Mouse (Mus musculus): ENCODE results near the gene Sh3d19.

Gene Sh3d19

DNA sequence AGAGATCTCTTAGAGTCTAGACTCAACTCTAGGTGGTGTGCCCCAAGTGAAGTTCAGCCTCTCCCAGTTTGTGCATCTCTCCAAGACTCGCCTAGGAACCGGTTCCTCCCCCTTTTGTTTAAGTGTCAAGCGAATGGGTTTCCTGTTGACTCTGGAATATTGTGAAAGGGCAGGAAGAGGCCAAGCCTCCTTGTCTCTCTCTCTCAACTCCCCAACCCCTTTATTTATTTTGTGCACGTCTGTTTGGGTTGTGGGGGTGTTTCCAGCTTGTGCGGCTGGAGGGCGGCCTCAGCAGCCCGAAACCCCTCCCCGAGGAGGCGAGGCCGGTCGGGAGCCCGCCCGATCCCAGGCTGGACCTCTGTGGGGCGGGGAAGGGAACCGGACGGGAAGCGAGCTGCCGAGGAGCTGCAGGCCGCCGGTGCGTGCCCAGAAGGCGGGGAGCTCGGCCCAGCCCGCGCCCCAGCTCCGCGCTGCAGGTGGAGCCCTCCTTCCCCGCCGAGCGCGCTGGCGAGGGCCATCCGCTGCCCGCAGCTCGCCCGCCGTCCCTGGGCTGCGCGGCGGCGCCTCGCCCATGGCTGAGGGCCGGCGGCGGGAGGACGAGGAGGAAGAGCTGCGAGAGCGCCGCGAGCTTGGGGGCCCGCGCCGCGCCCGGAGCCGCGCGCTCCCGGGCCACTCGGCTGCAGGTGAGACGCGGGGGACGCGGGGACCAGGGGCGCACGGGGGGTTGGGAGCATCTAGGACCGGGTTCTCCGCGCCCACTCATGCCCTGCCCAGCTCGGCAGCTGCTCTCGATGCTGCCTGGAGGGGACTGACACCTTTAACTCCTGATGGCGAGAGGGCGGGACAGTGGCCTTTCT, at the start of gene Sh3d19:
TSS of gene Sh3d19 (plus strand) at position 368 of the 857 bp plus-strand sequence.
- no peak for DNase-seq (ENCODE audit: low read depth)

DNA sequence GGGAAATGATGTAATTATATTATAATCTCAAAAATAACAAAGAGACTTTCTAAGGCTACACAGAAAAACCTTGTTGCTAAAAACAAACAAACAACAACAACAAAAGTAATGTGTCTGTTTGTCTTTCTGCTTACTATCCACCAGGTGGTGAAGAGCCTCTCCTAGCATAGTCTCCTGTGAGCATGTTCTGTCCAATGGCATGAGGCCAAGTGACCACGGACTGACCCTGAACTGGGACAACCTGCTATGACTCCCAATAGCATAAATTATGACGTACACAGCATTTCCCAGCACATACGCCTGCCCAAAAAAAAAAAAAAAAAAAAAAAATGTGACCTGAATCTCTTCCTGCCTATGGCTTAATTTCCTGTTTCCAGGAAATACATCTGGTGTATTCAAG, 48.6 kb upstream of the Sh3d19 start:
- no peak for DNase-seq (ENCODE audit: low read depth)

DNA sequence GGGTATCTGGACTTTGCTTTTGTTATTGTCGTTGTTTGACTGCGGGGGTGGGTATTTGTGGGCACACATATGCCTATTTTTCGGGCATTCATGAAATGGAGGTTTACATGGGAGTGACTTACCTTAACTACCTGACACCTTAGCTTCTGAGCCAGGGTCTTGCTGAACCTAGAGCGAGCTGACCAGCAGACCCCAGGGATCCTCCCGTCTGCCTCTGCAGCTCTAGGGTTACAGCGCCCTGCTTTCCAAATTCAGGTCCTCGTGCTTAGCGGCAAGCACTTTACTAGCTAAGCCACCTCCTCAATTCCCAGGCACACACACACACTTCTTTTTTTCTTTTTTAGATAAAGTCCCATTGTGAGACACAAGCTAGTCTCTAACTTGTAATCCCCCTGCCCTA, 47.6 kb upstream of the Sh3d19 start:
- DNase-seq (ENCODE audit: low read depth): no peak

DNA sequence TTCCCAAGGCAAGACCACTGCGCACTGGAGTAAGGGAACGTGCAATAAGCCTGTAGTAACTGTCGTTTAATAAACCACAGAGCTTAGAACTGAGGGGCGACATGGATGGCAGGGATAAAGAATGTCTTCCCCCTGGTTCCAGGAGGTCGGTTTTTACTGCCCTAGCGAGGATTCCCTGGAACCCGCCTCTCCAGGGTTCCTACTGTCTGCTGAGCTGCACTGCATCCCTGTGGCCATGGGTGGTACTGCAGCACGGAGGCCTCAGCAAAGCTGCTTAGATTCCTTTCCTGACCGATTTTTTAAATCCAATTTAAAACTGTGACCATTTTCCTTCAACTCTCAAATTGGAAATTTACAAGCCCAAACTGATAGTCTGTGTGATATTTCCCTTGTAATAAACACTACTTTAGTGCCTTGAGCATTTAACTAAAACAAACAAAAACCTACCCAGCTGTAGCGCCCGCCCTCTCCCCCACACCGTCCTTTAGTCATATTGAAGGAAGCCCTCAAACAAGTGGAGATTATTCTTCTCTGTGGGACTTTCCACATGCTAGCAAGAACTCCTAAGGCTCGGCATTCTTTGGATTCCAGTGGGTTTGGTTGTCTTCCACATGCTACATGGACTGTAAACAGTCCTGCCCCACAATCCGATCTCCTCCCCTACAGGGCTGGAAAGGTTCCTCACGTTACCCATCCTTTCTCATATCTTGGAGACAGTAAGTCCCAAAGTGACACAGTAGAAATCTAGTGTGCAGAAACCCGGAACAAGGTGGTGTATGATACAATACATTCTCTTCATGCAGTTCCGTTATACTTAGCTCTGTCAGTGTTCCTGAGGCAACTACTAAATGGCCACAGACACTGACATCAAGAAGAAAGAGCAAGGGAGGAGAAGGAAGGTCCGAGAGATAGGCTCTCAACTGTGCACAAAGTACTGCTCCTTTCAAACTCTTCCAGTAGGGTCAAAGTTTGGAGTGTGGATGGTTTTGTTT, 46.7 kb upstream of the Sh3d19 start:
- DNase-seq (ENCODE audit: low read depth): peak; percentile 50

DNA sequence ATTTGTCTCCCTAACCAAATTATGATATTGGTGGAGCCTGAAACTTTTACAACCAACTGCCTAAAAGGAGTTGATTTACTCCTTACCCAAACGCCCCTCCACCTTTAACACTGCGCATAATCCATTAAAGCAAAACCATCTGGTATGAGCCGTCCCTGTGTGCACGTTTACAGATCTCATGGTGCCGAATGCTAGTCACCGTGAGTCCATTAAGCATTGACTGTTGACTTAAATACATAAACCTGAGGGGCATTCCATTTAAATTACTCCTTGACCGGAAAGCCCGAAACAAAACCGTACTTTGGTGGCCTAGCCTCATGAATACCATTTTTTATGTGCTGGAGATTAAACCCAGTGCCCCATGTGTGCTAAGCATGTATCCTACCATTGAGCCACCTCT, 43.6 kb upstream of the Sh3d19 start:
- DNase-seq (ENCODE audit: low read depth): no peak

DNA sequence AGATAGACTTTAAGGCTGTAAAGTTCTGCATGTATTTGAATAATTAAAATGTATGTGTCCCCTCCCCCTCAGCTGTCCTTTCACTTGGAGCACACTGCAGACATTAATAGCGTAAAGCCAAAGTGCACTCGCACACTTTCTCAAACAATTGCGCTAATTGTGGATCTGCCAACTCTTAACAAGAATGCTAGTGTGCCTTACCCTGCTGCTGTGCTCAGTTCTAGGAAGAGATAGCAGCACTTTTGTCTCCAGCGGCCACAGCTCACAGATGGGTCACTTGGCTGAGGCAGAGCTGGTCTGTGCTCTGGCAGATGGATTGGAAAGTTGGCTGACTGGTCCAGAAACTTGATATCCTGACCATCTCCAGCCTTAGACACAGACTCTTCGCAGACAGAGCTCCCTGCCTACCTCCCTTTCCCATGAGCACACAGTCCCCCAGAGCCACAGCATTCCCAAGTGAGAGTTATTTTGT, 42.7 kb upstream of the Sh3d19 start:
- DNase-seq (ENCODE audit: low read depth): no peak

DNA sequence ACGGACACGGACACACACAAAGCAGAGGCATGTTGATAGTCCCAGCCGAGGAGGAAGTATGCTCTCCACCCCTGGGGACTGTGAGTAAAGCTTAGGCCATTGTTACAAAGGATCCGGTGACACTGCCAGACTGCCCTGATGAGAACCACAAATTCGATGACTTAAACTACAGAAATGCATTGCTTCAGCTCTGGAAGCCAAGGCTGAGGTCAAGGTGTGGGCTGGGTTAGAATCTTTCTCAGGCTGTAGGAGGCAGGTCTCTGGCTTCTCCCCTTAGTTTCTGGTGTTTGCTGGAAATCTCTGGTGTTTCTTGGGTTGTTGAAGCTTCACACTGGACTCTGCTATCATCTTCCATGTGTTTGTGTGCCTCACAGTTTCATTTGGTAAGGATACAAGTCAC, 41.2 kb upstream of the Sh3d19 start:
- DNase-seq (ENCODE audit: low read depth): no peak

DNA sequence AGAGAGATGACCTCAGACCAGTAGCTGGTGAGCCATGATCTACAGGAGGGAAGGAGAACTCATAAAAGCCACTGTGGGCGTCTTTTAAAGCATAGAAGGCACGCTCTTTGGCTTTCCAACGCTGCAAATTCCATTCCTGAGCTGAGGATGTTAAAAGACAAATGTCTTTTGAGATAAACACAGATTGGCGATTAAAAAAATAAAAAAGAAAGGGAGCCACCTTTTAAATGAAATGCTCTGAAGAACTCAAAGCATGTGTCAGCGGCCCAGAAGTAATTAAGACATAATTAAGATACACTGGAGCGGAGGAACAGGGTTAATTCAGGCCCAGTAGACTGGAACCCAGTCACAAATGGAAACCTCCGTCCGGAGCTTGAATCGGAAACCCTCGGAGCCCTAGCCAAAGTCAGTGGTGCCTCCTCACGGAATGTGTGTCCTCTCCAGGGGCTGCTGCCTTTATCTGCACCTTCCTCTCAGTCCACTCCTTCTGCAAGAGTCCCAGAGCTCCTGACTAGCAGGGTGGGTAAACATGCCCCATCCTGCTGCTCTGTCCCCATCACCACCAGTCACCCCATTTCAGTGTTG, 40.1 kb upstream of the Sh3d19 start:
- DNase-seq (ENCODE audit: low read depth): no peak

DNA sequence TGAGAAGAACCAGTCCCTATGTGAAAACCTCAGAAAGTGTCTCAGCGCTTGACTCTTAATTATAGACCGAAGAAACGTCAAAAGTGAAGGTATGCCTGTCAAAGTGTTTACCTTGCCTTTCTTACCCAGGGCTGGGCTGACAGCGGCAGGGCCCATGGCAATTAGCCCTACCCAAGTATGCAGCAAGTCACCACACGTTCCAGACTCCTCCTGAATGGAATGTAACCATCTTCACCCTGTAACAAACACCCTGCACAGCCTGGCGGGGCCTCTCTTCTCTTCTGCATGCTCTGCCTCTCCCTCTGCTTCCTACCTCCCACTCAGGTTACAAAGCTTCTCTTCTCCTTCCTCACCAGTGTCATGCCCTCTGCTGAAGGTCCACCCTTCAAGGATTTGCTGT, 39.0 kb upstream of the Sh3d19 start:
- DNase-seq (ENCODE audit: low read depth): no peak

DNA sequence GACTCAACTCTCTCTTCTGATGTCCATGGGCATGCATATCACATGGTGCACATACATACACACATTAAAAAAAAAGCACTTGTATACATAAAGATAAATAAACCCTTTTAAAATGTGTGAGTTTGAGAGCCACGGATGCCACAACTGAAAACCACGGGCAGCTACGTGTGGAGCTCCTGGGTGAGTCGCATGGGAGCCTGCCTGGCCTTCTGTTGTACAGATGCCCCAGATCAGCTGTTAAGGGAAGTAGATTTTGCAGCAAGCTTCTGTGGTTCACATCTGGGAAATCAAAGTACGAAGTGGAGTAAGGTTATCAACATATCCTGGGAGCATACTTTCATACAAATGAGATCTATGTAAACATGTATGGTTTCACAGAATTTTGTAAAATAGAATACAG, 37.3 kb upstream of the Sh3d19 start:
- DNase-seq (ENCODE audit: low read depth): no peak

DNA sequence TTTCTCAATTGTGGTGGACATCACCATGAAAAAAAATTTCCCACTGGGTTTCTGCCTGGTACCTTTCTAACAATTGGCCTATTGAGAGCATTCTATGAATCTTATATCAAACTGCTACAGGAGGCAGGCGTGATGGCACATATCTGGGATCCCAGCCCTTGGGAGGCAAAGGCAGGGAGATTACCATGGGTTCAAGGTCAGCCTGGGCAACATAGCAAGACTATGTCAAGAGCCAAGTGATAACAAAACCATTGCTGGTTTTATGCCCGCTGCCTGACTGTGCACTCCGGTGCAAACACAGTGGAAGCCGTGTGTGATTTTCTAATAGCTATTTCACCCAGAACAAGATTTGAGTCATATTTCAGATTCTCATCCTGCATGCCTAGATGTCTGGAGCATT, 20.0 kb upstream of the Sh3d19 start:
- DNase-seq (ENCODE audit: low read depth): no peak

DNA sequence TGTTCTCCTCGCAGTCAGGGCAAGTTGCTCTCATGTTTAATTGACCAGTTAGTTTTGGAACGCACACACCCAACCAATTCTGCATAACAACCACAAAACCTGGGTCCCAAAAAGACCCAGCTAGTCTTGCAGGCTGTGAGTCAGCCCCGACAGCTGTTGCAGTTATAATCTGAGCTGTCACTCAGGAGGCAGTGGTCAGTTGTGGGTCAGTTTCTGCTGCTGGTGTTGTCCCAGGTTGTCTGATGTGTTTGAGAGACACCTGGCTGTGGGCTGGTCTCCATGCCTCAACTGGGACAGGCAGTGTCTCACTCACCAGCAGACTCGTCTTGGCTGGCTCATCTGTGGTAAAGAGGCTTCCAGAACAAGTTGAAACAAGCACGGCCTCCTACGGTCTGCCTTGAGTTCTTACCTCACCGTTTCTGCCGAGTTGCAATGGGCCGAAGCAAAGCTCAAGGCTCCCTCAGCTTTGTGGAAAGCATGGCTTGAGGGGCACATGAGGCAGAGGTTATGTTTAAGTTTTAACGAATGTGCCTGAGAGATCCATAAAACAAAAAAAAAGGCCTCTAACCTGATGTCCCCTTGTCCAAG, 18.1 kb upstream of the Sh3d19 start:
- DNase-seq (ENCODE audit: low read depth): no peak

DNA sequence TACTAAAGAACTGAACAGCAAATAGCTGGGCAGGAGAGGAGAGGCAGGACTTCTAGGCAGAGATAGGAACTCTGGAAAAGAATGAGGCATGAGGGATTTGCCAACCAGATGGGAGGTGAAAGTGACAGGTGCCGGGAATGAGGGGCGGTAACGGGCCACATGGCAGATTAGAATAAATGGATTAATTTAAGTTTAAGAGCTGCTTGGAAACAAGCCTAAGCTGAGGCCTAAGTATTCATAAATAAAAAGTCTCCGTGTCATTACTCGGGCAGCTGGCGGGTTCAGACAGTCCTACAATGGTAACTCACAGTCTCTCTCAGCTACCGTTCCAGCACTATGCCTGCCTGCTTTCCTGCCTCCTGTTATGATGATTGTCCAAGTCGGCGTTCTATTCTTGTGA, 15.6 kb upstream of the Sh3d19 start:
- no peak for DNase-seq (ENCODE audit: low read depth)

DNA sequence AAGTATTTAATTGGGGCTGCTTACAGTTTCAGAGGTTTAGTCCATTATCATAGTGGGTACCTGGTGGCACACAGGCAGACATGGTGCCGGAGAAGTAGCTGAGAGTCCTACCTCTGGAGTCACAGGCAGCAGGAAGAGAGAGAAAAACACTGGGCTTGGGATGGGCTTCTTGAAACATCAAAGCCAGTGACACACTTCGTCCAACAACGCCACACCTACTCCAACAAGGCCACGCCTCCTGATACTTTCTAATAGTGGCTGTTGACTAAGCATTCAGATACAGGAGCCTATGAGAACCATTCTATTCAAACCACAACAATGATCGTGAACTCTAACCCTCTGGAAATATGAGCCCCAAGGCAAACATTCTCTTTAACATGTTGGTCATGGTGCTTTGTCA, 15.2 kb upstream of the Sh3d19 start:
- DNase-seq (ENCODE audit: low read depth): no peak

DNA sequence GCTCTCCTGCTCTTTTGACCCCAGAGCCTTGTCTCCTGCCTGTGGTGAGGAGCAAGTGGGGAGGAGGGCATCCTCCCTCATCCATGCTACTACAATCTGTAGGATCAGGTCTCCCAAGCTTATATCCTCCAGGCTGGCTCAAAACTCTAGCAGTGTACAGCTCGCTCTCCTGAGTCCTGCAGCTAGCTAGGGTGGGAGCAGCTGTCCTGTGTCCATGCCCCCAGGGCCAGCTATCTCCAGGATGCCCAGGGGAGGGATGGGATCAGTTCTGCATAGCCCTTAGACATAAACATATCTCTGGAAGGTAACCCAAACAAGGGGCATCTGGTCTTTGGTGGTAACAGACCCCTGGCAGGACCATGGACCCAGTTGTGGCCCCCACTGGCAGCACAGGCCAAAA, 11.2 kb upstream of the Sh3d19 start:
- no peak for DNase-seq (ENCODE audit: low read depth)

DNA sequence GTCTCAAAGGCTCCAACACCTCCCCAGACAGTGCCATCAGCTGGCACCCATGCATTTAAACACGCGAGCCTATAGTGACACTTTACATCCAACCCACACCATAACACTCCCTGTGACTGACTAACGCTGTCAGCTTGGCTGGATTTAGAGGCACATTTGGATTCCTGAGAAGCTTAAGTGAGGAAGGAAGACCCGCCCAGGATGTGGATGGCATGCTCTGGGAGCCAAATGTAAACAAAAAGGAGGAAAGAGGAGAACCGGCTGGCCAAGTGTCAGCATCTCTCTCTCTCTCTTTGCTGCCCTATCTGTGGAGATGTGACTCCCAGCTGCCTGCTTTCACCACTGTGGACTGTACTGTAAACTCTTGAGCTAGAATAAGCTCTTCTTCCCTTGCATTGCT, 9.8 kb upstream of the Sh3d19 start:
- no peak for DNase-seq (ENCODE audit: low read depth)

DNA sequence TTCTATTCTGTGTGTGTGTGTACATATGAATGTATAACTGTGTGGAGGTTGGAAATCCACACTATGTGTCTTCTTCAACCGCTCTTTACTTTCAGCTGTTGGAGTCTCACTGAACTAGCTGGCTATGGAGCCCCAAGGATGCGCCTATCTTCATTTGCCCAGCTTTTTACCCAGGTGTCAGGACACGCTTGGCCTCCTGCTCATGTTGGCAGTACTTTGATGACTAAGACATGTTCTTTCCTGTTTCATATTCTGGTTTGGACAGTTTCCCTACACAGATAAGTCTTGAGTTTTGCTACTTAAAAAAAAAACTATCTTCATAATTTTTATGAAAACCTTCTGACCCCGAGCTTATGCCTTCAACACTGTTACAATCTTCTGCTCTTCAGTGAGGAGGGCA, 5.4 kb upstream of the Sh3d19 start:
- DNase-seq (ENCODE audit: low read depth): no peak

DNA sequence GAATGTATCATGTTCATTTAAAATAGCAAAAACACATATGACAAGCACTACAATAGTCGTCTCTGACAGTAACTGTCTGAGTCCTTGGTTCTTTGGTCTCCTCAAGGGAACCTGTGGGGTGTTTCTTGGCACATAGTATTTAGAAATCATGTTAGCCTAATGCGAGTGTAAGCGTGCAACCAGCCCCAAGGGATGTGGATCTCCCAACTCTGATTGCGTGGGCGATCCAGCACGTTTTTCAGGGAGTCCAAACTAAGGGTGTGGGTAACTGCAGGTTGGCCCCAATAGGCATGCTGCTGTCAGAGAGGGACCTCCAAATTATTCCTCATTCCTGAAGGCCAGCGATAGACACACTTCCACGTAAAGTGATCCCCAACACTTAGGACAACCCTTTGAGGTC, 1.9 kb upstream of the Sh3d19 start:
- DNase-seq (ENCODE audit: low read depth): no peak

DNA sequence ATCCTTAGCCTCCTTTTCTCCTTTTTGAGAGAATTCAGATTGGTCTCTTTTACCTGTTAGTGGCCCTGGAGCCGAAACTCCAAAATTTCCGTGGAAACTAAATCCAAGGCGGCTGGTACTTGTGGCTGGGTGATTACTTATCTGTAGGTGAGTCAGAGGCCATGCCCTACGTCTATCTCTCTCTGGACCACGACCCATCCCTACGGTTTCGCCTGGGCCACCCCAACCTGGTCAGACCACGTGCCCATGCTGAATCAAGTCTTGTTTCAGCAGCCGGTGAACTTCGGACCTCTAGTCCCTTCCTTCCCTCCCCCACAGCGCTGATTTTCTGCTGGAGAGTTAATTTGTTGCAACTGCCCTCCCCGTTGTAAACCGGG, 678 bp downstream of the Sh3d19 start:
- DNase-seq (ENCODE audit: low read depth): no peak

DNA sequence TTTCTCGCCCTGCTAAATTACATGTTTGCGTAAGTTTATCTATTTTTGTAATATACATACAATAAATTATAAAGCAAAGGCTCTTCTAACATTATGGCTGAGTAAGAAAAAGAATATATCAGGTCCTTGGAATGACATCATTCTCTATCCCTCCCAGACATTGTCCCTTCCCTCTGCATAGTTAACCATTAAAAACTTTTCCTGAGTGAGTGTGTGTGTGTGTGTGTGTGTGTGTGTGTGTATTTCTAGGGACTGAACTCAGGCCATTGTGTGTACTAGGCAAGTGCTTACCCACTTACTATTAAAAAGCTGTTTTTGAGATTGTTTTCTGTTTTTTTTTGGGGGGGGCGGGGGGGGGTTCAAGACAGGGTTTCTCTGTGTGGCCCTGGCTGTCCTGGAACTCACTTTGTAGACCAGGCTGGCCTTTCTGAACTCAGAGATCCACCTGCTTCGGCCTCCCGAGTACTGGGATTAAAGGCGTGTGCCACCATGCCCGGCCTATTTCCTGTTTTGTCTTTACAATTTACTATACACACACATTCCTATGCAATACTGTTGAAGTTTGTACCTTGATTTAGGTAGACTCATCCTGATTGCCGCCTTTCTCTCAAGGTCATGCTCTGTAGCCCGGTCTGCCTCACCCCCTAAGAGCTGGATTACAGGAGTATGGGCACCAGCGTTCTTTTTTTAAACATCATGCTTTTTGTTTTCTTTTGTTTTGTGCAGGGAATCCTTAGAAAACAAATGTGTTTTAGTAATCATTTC, 2.6 kb downstream of the Sh3d19 start:
- DNase-seq (ENCODE audit: low read depth): no peak

DNA sequence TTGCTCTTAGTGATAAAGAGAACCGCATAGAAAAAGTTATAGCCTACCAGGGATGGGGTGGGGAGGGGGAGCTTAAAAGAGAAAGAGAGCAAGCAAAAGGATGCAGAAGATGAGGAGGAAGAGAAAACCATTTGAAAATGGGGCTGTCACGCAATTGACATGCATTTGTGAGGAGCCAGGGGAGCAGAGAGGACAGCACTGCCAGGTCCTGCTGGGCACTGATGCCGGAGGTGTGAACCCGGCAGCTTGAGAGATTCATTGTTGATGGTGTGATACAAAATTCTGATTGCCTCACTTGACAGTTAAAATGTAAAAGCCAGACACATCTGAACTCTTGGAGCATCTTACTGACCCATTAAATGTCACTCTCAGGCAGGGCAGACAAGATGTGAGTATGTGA, 3.5 kb downstream of the Sh3d19 start:
- no peak for DNase-seq (ENCODE audit: low read depth)

DNA sequence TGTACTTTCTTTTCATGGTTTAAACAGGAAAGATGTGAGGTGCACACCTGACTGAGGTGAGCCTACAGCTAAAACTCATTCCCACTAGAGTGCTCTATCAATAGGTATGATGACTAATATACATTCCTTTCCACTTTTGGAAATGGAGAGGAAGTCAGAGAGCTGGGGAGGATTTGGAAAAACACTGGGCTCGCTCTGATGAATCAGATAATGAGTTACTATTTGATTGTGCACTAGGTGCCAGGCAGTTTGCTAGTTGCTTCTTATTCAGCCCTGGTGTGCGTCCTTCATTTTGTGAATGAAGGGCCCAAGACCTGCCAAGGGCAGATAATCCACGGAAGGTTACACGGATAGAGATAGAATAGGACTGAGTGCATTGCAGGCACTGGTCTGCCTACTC, 9.1 kb downstream of the Sh3d19 start:
- no peak for DNase-seq (ENCODE audit: low read depth)

Measured in c-Kit-positive CD71-negative TER-119-negative erythroid progenitor cells, embryonic 14.5 days (primary cell).